Mouse (Mus musculus) c-Kit-negative CD71-positive TER-119-positive erythroid progenitor cells, embryonic 14.5 days (primary cell): Measurements from ENCODE around the gene Klf13.

ENCODE experiments used
- DNase-seq: peaks from one replicate; pipeline ENCODE4 v3.0.0-alpha.2; 2013; ENCODE audit warnings: low read depth, low spot score

Klf13 gene

DNA sequence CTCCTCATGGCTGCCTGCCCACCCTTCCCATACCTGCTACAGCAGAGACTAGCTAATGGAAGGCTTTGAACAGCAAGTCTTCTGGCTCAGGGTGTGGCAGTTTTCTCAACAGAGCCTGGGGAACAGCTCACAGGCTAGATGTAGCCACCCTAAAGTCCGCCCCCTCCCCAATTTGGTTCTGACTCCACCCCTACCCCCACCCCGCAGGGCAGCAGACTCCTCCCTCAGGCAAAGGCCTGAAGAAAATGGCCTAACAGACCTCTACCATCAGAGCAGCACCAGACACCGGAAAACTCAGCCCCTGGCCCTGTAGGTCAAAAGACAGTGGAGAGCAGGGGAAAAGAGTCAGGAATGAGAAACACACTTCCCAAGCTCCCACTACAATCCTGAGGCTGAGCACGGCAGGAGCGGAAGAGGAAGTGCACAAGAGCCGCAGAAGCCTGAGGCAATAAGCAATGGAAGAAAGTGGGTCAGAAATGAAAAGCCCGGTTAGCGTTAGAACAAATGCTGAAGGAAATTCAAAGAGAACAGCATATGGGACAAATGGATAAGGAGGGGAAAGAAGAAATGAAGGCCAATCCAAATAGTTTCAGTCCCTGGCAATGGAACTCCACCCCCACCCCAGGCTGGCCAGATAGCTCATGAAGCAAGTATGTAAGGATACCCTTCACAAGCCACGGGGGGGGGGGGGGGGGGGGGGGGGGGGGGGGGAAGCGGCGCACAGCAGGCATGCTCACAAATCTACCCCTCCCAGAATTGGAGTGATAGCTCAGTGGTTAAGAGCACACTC is 30.0 kb downstream of the Klf13 start:
- DNase-seq, result no peak

DNA sequence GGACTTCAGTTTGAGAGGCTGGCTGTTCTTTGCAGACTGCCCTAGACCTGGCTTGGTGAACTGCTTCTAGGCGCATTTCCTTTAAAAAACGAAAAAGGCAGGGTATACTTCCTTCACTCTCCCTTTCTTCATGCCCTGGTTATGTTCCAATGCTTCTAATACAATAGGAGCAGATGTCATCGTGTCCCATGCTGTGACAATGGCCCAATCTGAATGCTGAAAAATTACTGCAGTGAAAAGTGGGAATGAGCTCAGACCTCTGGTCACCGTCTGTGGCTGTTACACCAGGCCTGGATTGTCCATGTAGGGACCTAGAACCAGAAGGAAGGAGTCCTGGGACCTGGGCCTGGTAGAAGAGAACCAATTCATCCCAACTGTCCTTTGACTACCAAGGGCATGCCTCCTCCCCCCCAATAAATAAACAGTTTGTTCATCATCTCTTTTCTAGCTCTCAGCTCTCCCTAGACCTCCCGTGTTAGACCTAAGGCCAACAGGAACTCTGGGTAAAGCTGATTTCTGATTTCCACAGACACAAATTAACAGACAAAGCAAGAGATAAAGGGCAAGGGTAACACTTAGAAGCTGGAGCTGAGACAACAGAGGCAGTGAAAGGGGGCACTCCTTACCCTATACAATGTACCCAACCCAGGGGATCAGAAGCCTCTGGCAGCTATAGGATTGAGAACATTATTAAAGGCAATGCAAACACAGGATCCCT is 30.8 kb downstream of the Klf13 start:
- no peak for DNase-seq

DNA sequence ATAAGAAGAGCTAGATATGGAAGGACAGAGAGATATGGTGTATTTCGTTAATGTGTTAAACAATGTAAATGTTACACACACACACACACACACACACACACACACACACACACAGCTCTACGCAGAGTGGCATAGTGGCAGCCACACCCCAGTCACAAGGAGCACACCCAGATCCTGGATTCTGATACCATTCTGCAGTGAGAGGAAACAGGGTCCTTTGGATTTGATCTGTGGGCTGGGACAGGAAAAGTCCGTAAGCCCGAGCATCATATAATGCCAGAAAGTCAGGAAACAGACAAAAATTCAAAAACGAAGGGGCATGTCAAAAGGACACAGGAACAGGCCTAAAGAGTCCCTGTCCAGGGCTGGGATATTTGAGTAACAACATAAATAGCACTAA is 33.1 kb downstream of the Klf13 start:
- no peak for DNase-seq

DNA sequence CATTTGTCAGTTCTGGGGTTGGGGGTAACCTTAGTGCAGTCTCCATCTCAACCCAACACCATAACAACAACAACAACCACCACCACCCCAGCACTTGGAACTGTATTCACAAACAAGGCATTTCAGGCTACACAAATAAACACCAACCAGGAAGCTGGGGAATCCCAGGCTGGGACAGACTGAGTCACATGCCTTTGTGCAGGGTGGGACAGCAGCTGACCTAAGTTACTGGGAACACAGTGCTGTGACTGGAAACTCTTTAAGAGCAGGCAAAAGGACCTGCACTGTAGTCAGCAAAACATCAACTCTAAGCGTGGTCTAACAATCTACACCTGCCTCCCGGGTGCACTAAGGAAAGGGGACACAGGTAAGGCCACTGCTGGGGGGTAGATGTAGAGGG is 33.5 kb downstream of the Klf13 start:
- DNase-seq, result no peak

DNA sequence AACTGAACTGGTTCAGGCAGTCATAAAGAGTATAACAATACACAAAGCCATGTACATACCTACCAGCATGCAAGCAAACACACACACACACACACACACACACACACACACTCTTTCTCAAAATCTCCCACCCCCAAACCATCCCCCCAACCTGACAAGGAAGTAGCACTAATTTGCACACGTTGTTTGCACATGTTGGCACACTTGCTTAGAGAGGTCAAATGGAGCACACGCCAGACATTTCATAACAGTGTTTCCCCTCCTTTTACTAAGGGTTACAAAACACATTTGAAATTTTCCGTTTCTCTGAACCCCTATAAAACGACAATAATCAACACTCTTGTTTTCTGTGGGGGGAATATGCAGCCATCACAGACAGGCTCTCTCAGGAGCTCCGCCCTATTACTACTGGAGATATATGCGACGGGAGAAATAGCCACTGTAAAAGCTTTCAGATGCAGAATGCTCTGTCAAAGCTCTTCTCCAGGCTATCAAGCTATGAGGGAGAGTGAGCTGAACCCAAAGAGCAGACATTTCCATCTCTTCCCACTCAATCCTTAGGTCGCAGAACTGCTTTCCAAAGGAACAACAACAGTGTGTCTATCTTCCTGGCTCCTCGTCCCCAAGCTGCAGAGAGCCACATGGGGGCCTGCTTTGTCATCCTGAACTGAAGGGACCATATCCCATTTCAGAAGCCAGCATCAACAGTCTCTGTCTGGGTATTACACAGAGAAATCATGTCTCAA is 34.9 kb downstream of the Klf13 start:
- DNase-seq, result no peak

DNA sequence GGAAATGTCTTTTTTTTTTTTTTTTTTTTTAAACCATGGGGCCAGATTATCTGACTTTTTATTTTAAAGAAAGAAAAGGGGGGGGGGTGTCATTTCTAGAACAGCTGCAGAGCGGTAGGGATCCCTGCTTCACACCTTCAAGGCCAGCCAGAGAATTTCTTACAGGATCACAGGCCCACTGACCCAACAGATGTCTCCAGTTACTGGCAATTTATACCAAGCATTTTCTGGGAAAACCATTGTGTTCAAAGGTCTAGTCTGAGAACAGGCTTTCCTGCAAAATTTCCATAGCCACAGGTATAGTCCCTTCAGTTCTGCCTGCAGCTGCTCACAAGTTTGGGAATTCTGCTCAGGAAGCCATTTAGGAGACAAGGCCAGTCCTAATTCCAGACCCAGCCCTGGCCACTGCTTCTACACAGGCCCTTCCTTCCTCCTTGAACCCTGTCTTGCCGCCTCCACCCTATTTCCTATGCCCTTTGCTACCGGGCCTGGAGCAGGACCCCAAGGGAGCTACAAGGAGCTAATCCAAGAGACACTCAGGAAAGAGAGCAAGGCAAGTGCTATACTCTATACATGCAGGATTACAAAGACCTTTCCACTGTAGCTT is 36.0 kb downstream of the Klf13 start:
- DNase-seq, result no peak

DNA sequence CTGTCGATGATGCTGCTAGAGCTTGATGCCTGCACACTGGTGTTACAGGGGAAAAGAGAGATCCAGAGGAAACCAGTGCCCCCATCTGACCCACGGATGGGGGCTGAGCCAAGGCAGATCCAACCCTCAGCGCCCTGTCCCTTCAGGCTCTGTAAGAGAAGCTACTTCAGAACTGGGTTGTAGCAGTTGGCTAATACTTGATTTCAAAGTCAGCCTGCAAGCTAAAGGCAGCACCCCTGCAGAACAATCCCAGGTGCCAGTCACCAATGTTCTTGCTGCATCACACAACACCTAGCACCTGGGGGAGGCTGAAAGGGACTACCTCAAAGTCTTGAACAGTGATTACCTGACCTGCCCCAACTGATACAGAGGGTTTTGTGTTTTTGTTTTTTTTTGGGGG is 36.8 kb downstream of the Klf13 start:
- no peak for DNase-seq

DNA sequence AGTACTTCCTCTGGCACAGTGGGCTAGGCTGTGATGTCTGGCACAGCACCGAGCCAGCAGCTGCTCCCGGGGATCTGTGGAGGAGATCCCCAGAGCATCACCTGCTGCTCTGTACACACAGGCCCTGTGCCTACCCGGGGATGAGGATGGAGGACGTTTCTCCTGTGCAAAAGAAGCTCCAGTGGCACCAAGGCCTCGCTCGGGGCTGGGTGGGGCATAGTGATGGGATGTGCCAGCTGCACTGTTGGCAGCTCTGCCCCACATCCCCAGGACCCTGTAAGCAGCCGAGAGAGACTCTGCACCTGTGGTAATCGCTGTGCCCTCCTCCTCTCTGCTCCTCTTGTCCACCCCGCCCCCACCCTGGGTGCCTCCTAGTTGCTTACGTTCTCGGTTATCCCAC is 37.4 kb downstream of the Klf13 start:
- no peak for DNase-seq

DNA sequence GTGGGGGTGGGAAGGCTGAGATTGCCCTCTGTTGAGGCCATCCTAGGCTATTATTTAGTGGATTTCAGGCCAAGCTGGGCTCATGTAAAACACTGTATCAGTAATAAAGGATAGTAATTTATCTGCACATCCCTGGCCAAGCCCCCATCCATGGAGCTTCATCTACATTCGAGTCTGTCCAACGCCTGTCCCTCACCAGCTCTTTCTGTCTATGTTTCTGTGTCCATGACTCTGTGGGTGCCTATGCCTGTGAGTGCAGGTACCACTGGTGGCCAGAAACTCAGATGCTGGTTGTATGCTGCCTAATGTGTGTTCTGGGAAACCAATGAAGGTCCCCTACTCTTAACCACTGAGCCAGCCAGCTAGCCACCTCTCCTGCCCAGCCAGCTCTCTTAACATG is 38.3 kb downstream of the Klf13 start:
- DNase-seq, result no peak

DNA sequence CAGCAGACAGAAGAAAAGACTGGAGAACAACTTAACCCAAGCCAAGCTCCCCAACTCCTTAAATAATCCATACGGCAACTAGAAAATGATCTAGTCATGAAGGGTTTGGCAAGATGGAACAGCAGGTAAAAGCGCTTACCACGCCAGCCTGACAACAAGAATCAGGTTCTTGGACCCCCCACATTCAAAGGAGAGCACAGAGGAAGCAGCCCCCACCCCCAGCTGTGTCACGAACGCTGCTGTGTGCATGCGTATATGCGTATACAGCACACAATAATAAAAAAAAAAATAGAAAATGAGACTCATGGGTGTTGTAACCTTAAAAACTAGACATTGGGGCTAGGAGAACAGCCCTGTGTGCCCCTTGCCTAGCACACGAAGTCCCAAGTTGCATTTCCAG is 38.8 kb downstream of the Klf13 start:
- no peak for DNase-seq

DNA sequence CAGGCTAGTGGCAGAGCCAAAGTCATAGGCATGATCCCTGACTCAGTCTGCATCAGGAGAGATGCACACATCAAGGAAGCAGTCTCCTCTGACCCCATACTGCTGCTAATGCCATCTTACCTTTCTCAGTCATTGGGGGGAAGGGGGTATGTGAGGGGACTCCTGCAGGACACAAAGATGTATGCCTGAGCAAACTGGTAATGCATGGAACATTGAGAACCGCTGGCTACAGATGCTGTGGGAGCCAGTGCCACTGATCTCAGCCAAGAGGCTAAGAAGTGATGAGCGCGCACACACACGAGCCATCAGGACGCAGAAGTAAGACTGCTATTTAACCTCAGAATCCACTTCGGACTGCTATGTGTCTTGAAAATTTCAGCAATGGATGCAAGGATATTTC is 40.5 kb downstream of the Klf13 start:
- no peak for DNase-seq

DNA sequence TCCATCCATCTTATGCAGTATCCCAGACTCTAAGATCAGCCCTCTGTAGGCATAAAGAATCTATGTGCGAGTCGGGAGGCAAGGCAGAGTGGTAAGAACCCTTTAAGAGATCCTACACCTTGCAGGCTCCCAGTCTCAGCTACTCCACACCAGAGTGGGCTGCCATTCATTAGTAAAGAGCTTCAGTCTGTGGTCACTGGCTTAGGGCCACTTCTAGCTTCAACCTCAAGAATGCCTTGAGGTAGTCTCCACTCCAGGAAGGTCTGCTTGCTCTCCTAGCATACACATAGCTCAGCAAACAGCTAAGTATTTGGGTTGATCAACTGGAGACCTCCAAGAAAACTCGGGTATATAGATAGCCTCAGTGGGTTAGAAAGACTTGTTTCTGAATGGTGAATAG is 41.1 kb downstream of the Klf13 start:
- DNase-seq, result no peak

DNA sequence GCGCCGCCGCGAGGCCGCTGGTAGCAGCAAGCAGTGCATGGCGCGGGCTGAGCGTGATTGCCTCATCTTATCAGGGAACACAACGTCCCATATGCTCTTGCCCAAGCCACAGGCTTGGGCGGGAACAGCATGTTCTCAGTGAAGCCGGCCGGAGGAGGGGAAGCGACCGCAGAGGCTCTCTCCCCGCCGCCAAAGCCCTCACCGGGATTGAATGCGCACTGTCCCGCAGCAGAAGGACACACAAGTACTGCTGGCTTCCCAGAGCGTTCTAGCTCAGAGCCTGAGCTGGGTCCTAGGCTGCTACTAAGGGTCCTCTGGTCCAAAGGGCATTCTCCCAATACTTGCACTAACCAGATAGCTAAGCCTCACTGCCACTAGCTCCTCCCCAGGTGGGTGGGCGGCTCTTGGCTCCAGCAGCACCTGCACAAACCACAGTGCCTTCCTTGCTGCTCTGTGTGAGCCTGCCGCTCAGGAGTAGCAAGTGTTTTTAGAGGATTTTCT is 41.7 kb downstream of the Klf13 start:
- peak; percentile 43 for DNase-seq

DNA sequence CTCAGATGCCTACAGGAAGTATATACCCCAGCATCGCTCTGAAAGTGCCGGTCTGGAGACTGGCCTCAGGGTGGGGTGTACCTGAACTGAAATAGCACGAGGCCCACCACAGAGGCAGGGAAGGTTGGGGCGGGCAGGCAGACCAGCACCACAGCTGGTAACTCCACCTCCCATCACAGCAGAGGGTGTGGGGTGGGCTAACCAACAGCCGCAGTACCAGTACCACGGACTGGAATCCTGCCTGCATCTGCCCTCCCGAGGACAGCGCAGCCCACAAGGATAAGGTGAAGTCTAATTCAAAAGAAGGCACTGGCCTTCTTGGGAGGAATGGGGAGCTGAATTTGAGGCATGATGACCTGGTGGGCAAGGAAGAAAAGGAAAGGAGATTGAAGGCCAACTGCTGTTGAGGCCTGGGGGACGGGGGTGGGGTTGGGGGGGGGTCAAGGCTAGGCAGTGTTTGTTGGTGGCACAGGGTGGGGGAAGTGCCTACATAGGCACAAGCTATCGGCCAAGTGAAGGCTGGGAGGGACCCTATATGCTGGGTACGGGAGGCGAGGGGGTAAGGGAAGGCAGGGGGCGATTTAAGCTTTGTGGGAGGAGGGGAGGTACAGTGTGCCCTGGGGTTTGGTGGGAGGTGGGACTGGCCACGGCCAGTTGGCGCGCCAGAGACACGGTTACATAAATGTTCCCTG is 42.3 kb downstream of the Klf13 start:
- no peak for DNase-seq

DNA sequence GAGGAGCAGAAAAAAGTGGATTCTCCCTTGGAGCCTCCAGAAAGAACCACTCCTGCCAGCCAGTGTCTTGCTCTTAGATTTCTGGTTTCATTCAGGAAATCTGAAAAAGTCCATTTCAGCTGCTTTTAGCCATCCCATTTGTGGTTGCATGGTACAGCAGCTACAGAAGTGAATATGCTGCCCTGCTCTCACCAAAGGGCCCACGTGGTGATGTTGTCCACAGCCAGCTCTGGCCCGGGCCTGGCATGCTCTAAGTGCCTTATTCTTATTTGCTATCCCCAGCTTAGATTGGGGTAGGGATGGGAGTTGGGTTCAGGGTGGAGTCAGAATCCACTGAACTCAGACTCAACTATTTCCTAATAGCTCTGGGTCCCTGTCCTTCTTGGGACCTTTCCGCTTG is 43.5 kb downstream of the Klf13 start:
- DNase-seq, result no peak

DNA sequence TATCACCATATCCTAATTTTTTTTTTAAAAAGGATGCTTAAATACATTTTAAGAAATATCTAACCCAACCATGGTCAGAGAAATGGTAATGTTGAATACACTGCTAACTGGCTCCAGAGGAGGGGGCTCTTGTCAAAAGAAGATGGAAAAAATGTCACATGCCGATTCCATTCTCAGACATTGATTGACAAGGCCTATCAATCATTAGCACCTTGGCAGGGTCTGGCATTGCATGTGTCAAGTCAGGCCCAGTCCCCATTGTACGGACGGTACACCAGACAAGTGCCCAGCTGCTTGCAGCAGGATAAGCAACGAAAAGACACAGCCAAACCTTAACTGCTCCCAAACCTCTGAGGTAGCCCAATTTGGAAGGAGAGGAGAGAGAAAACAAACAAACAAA is 44.1 kb downstream of the Klf13 start:
- DNase-seq, result no peak

DNA sequence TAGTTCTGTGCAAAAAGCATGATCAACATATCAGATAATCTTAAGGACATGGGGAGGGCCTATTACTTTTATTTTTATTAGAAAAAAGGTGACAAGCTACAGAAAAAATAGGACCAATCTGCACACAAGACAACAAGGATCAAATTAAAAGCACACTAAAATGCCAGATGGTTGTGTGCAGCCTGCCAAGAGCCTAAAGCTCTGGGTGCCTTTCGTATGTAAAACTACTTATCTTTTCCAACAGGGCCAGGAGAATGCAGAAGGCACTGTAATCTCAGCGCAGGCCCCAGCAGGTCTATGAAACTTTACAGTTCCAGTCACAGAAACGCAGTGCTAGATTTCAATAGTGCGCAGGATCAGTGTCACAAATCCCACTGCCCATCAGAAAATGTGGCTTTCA is 45.0 kb downstream of the Klf13 start:
- no peak for DNase-seq

DNA sequence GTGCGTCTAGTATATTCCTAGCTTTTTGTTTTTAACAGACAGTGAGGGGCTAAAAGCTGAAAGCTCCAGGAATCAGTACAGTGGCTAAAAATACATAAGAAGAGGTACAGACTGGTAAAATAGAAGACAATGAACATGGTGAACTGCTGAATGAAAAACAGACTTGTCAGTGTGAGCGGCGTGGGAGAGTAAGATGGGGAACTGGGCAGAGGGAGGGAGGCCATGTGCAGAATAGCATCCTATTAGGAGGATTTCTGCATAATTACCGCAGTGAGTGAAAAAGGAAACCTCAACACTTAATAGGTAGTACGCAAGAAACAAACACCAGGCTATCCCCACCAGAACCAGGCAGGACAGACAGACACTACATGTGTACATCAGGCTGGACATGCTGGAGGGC is 45.5 kb downstream of the Klf13 start:
- DNase-seq, result no peak

DNA sequence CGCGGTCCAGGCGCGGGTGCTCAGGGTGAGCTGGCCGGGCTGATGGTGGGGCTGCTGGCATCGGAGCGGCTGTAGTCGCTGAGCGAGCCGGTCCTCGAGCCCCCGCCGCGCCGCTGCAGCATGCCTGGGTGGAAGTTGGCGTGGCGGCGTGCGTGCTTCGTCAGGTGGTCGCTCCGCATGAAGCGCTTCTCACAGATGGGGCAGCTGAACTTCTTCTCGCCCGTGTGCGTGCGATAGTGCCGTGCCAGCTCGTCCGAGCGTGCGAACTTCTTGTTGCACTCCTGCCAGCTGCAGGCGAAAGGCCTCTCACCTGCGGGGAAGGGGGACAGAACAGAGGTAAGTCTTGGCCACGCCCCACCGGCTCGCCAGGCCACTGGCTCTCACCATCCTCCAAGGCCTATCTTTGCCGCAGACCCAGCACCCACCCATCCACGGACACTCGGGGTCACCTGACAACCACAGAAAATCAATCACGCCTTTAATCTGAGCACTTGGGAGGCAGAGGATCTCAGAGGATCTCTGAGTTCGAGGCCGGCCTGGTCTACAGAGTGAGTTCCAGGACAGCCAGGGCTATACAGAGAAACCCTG is 47.1 kb downstream of the Klf13 start:
- DNase-seq, result no peak

DNA sequence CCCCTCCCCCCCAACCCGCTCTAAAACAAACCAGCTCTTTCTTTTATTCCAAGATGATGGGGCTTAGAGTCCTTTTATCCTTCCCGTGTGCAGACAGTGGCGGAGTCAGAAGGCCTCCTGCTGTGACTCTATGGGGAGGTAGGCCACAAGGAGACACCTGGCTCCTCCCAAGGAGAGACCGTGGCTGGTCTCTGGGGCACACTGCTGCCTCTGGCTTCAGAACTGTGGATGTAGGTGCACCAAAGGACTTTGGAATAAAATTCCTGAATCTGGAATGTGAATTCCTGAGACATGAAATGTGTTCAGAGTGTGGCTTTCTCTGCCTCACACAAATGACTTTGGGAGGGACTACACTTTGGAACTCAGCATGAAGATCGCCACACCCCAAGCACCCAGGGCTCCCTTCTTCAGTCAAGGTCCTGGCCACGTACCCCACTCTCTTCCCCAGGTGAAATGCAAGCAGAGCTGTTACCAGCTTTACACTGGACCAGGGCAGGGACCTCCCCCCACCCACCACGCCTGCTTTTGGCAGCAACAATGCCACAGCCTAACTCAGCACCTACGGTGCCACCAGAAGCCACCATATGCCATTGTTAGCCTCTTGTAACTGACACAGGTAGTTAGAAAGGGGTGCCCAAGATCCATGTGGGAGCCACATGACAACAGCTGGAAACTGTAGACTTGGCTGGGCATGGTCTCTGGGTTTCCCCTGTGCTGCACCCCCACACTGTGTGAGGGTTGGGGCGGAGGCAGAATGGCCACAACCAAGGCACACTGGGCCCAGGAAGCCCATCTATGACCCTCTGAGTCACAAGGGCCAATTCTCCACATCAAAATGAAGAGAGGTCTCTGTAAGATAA is 49.4 kb downstream of the Klf13 start:
- no peak for DNase-seq
